Mouse (Mus musculus): ENCODE measurements around the gene Cacna1g. TPM values are rescaled to one million over a fixed set of nuclear protein-coding genes. Genes with fewer than 3 reads are reported as not detected.

The Cacna1g gene
- 56.4 TPM for polyA plus RNA-seq (2015; fragmentation: Illumina TruSeq; extraction: RNeasy Lipid Tissue Mini Kit (QIAGEN cat#74804); ENCODE audit: low read depth, low replicate concordance)

DNA sequence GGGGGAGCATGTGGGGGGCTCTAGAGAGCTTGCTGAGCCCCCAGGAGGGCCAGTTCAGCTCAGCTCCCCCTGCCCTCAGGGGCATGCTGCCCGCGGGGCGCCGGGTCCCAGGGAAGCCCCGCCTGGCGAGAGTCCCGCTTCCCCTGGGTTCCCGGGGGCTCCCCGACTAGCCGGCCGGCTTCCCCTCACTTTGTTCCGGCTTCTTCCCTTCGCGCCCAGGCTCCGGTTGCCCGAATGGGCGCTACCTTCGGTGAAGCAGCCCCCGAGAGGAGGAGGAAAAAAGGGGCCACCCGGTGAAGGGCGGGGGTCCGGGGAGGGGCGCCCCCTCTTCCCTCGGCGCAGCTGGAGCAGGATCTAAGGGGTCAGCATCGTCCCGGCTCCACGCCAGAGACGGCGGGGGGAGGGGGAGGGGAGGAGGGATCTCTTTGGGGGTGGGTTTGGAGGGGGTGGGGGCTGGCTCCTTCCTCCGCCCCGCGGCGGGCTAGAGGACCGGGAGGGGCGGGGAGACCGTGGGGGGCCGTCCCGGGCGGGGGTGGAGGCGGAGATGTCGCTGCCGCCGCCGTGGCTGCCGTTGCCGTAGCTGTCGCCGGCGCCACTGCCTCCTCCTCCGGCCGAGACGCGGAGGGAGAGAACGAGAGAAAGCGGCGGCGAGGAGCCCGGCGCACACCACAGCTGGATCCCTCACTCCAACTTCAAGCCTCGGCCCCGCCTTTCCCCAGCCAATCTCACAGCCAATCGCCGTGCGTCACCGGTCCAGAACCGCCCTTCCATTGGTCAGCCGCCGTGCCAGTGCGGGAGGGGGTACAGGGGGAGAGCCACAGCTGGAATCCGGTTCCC, at the start of gene Cacna1g:
TSS of gene Cacna1g (minus strand) at position 492 of the 837 bp plus-strand sequence.

GRCm38 (mm10) chr11:94521219-94521843, 47.3 kb upstream of the Cacna1g start, which contains the start of gene Mycbpap:
TSS of gene Mycbpap (minus strand) at chr11:94521742.

GRCm38 (mm10) chr11:94499661-94500152, 25.7 kb upstream of the Cacna1g start, which contains the start of gene Epn3:
TSS of gene Epn3 (minus strand) at chr11:94499974.

GRCm38 (mm10) chr11:94486001-94486400, 12.0 kb upstream of the Cacna1g start, which contains the start of gene Spata20:
TSS of gene Spata20 (minus strand) at chr11:94486179.

GRCm38 (mm10) chr11:94392672-94393109, 81.3 kb downstream of the Cacna1g start, which contains the start of gene Abcc3:
TSS of gene Abcc3 (minus strand) at chr11:94392997.

Other genes with a start within 250 kb of the Cacna1g start
- 1.5 TPM for gene Wfikkn2, start 228.2 kb downstream of the Cacna1g start, polyA plus RNA-seq (2015; fragmentation: Illumina TruSeq; extraction: RNeasy Lipid Tissue Mini Kit (QIAGEN cat#74804); ENCODE audit: low read depth, low replicate concordance)
- gene Gm21885, start 192.3 kb downstream of the Cacna1g start, polyA plus RNA-seq (2015; fragmentation: Illumina TruSeq; extraction: RNeasy Lipid Tissue Mini Kit (QIAGEN cat#74804); ENCODE audit: low read depth, low replicate concordance), result not detected
- 117 TPM for gene Luc7l3, start 152.2 kb downstream of the Cacna1g start, polyA plus RNA-seq (2015; fragmentation: Illumina TruSeq; extraction: RNeasy Lipid Tissue Mini Kit (QIAGEN cat#74804); ENCODE audit: low read depth, low replicate concordance)
- gene Ankrd40, start 146.2 kb downstream of the Cacna1g start, polyA plus RNA-seq (2015; fragmentation: Illumina TruSeq; extraction: RNeasy Lipid Tissue Mini Kit (QIAGEN cat#74804); ENCODE audit: low read depth, low replicate concordance), result 129 TPM
- 1.5 TPM for gene Abcc3, start 81.2 kb downstream of the Cacna1g start, polyA plus RNA-seq (2015; fragmentation: Illumina TruSeq; extraction: RNeasy Lipid Tissue Mini Kit (QIAGEN cat#74804); ENCODE audit: low read depth, low replicate concordance)
- gene Spata20, start 12.0 kb upstream of the Cacna1g start, polyA plus RNA-seq (2015; fragmentation: Illumina TruSeq; extraction: RNeasy Lipid Tissue Mini Kit (QIAGEN cat#74804); ENCODE audit: low read depth, low replicate concordance), result 0.58 TPM
- 3.0 TPM for gene Epn3, start 25.8 kb upstream of the Cacna1g start, polyA plus RNA-seq (2015; fragmentation: Illumina TruSeq; extraction: RNeasy Lipid Tissue Mini Kit (QIAGEN cat#74804); ENCODE audit: low read depth, low replicate concordance)
- 3.5 TPM for gene Mycbpap, start 47.5 kb upstream of the Cacna1g start, polyA plus RNA-seq (2015; fragmentation: Illumina TruSeq; extraction: RNeasy Lipid Tissue Mini Kit (QIAGEN cat#74804); ENCODE audit: low read depth, low replicate concordance)
- gene Rsad1, start 75.1 kb upstream of the Cacna1g start, polyA plus RNA-seq (2015; fragmentation: Illumina TruSeq; extraction: RNeasy Lipid Tissue Mini Kit (QIAGEN cat#74804); ENCODE audit: low read depth, low replicate concordance), result 8.6 TPM
- gene Chad, start 90.8 kb upstream of the Cacna1g start, polyA plus RNA-seq (2015; fragmentation: Illumina TruSeq; extraction: RNeasy Lipid Tissue Mini Kit (QIAGEN cat#74804); ENCODE audit: low read depth, low replicate concordance), result not detected
- gene Acsf2, start 127.7 kb upstream of the Cacna1g start, polyA plus RNA-seq (2015; fragmentation: Illumina TruSeq; extraction: RNeasy Lipid Tissue Mini Kit (QIAGEN cat#74804); ENCODE audit: low read depth, low replicate concordance), result 10.9 TPM
- gene Lrrc59, start 155.6 kb upstream of the Cacna1g start, polyA plus RNA-seq (2015; fragmentation: Illumina TruSeq; extraction: RNeasy Lipid Tissue Mini Kit (QIAGEN cat#74804); ENCODE audit: low read depth, low replicate concordance), result 93.8 TPM
- gene Mrpl27, start 179.6 kb upstream of the Cacna1g start, polyA plus RNA-seq (2015; fragmentation: Illumina TruSeq; extraction: RNeasy Lipid Tissue Mini Kit (QIAGEN cat#74804); ENCODE audit: low read depth, low replicate concordance), result 136 TPM
- gene Eme1, start 179.8 kb upstream of the Cacna1g start, polyA plus RNA-seq (2015; fragmentation: Illumina TruSeq; extraction: RNeasy Lipid Tissue Mini Kit (QIAGEN cat#74804); ENCODE audit: low read depth, low replicate concordance), result not detected
- 23.4 TPM for gene Xylt2, start 203.3 kb upstream of the Cacna1g start, polyA plus RNA-seq (2015; fragmentation: Illumina TruSeq; extraction: RNeasy Lipid Tissue Mini Kit (QIAGEN cat#74804); ENCODE audit: low read depth, low replicate concordance)
- not detected for gene Gm11541, start 230.3 kb upstream of the Cacna1g start, polyA plus RNA-seq (2015; fragmentation: Illumina TruSeq; extraction: RNeasy Lipid Tissue Mini Kit (QIAGEN cat#74804); ENCODE audit: low read depth, low replicate concordance)